ENCODE assay signal across 11 mouse cellular contexts in the genomic region with DNA sequence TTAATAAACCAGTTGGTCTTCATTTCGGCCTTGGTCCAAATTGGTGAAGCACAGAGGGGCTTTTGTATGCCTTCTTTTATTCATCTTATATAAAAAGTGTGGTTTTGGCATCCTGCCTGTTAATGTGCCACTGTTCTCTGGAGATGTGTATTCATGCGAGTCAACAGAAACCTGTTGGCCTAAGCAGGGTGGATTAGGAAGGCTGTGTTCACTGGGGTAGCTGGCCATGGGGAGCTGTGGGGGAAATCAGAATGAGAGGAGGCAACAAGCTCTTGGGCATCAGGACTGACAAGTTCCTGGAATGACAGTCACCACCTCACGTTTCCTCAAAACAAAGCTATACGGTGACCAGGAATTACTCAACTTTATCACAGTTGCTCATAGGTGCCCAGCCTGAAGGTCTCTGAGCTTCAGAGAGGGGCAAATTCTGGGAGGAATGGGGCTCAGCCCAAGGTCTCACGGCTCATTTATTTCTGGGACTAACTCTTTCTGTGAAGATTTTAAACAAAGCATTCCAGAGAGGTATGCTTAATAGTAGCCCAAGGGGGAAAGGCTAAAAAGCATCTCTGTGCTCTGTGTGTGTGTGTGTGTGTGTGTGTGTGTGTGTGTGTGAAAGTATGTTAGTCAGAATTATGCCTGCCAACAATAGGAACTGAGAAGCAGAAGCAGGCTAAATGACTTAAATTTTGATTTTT.
DNase-seq lines count a peak whose midpoint lies in the region; ATAC-seq and TF ChIP-seq lines count a peak whose summit lies in the region.
"Had no signal": no experiment of that assay in that cellular context is flagged by ENCODE, and none has a peak within 500 bp of the region (broad histone marks: within the 10 kb centered on the region; RNA-seq: fewer than 3 reads in every experiment).

No protein-coding gene starts in this region.

- no peaks in the 10 kb centered on the region for H3K27me3 ChIP-seq in lung, embryonic 14.5 days (ENCODE audit: insufficient read depth, low read length)
- no peaks in the 10 kb centered on the region for H3K27me3 ChIP-seq in embryonic facial prominence, embryonic 12.5 days
- no peaks in the 10 kb centered on the region for H3K27me3 ChIP-seq in hindbrain, embryonic 16.5 days (replicated peaks; ENCODE audit: control insufficient read depth, insufficient read depth, low read length)
- H3K27me3 ChIP-seq: liver, embryonic 15.5 days had no signal

- peak; percentile 71 for ATAC-seq in lung, embryonic 14.5 days (ENCODE audit: insufficient read depth)
- no peak for ATAC-seq in embryonic facial prominence, embryonic 12.5 days (ENCODE audit: insufficient number of reproducible peaks, insufficient read depth, low FRiP score, low TSS enrichment)
- ATAC-seq in hindbrain, embryonic 16.5 days, result peak; percentile 62; the same call in 1 of the 2 replicates
- 0 out of 2 replicates have a peak, but pooled peaks have one; percentile 21 for ATAC-seq in megakaryocyte, adult 5-6 weeks (ENCODE audit: poor library complexity, severe bottlenecking)

- TF ChIP-seq POLR2A in lung, adult 2 months (IDR thresholded peaks at IDR 0.05; ENCODE audit: borderline replicate concordance, extremely low read depth, low read depth, low read length), result no peak

- no peak overlapping the region for H3K4me2 ChIP-seq in lung, embryonic 14.5 days
- no peak overlapping the region for H3K4me2 ChIP-seq in embryonic facial prominence, embryonic 12.5 days (replicated peaks)
- H3K4me2 ChIP-seq in hindbrain, embryonic 16.5 days (ENCODE audit: low read length), result no peak overlapping the region
- H3K4me2 ChIP-seq: liver, embryonic 15.5 days had no signal

- H3K4me1 ChIP-seq in lung, embryonic 14.5 days (ENCODE audit: insufficient read depth), result peaks cover 9% of the 10 kb centered on the region
- peaks cover 12% of the 10 kb centered on the region for H3K4me1 ChIP-seq in lung, adult 2 months (ENCODE audit: control insufficient read depth, insufficient read depth, low read length)
- peaks cover 7% of the 10 kb centered on the region for H3K4me1 ChIP-seq in embryonic facial prominence, embryonic 12.5 days
- peaks cover 2% of the 10 kb centered on the region for H3K4me1 ChIP-seq in hindbrain, embryonic 16.5 days (ENCODE audit: control insufficient read depth, insufficient read depth, low read depth, low read length)
- H3K4me1 ChIP-seq: liver, embryonic 15.5 days had no signal

- H3K36me3 ChIP-seq in lung, embryonic 14.5 days (ENCODE audit: insufficient read depth), result no peaks in the 10 kb centered on the region
- H3K36me3 ChIP-seq in embryonic facial prominence, embryonic 12.5 days, result no peaks in the 10 kb centered on the region
- no peaks in the 10 kb centered on the region for H3K36me3 ChIP-seq in hindbrain, embryonic 16.5 days (ENCODE audit: control insufficient read depth, insufficient read depth, low read length)
- H3K36me3 ChIP-seq: liver, embryonic 15.5 days had no signal

- 45% methylated on average over 5 of the region's 5 CpGs for WGBS in lung, embryonic 14.5 days
- 49% methylated on average over 5 of the region's 5 CpGs for WGBS in lung, adult 2 months
- WGBS in embryonic facial prominence, embryonic 12.5 days, result 64% methylated on average over 5 of the region's 5 CpGs
- WGBS in hindbrain, embryonic 16.5 days, result 46% methylated on average over 5 of the region's 5 CpGs

- H3K9ac ChIP-seq in lung, embryonic 14.5 days, result no peak overlapping the region
- H3K9ac ChIP-seq in embryonic facial prominence, embryonic 12.5 days, result no peak overlapping the region
- no peak overlapping the region for H3K9ac ChIP-seq in hindbrain, embryonic 16.5 days (ENCODE audit: low read depth, low read length)
- H3K9ac ChIP-seq: liver, embryonic 15.5 days had no signal

- peak; percentile 63 for DNase-seq in lung, embryonic 14.5 days
- no peak for DNase-seq in lung, adult 2 months
- DNase-seq in thymus, postnatal 10 days (ENCODE audit: low spot score in 2 of 2), result no peak
- DNase-seq in left cerebral cortex, adult 18-20 months (ENCODE audit: low spot score in 2 of 2), result no peak
- no peak for DNase-seq in frontal cortex, postnatal 10 days (ENCODE audit: low spot score in 2 of 2)
- DNase-seq: heart, postnatal 10 days; thymus, adult 18-20 months had no signal

- no peaks in the 10 kb centered on the region for H3K9me3 ChIP-seq in lung, embryonic 14.5 days (ENCODE audit: low read depth, low read length)
- H3K9me3 ChIP-seq in embryonic facial prominence, embryonic 12.5 days, result no peaks in the 10 kb centered on the region
- H3K9me3 ChIP-seq in hindbrain, embryonic 16.5 days (ENCODE audit: control insufficient read depth, low read length), result no peaks in the 10 kb centered on the region
- H3K9me3 ChIP-seq: liver, embryonic 15.5 days had no signal

- TF ChIP-seq CTCF in lung, embryonic 14.5 days (IDR thresholded peaks at IDR 0.05; ENCODE audit: low read depth), result no peak
- TF ChIP-seq CTCF in lung, adult 2 months (IDR thresholded peaks at IDR 0.05; ENCODE audit: insufficient read depth, low read length), result no peak

- H3K27ac ChIP-seq in lung, embryonic 14.5 days (ENCODE audit: low read depth), result peak overlapping the region; percentile 56
- H3K27ac ChIP-seq in embryonic facial prominence, embryonic 12.5 days, result peak overlapping the region; percentile 37; the same call in 1 of the 2 replicates
- H3K27ac ChIP-seq in hindbrain, embryonic 16.5 days (ENCODE audit: low read depth, low read length), result no peak overlapping the region
- H3K27ac ChIP-seq: liver, embryonic 15.5 days had no signal

- no peak overlapping the region for H3K4me3 ChIP-seq in lung, embryonic 14.5 days (ENCODE audit: low read depth, low read length)
- no peak overlapping the region for H3K4me3 ChIP-seq in lung, adult 2 months (replicated peaks; ENCODE audit: extremely low read depth, low read depth, low read length)
- H3K4me3 ChIP-seq in embryonic facial prominence, embryonic 12.5 days, result no peak overlapping the region
- H3K4me3 ChIP-seq in hindbrain, embryonic 16.5 days (ENCODE audit: low read length), result no peak overlapping the region
- H3K4me3 ChIP-seq: liver, embryonic 15.5 days had no signal
